ENCODE assay signal across 8 mouse cellular contexts in genomic region chr2:155946069-155946468, GRCm38 (mm10). TPM values are rescaled to one million over a fixed set of nuclear protein-coding genes. Genes with fewer than 3 reads are reported as not detected.
DNase-seq lines count a peak whose midpoint lies in the region; ATAC-seq and TF ChIP-seq lines count a peak whose summit lies in the region.

No protein-coding gene starts in this region.

- H3K9me3 ChIP-seq in kidney, postnatal 0 days (replicated peaks; ENCODE audit: low read length) = no peaks in the 10 kb centered on the region
- H3K9me3 ChIP-seq in lung, postnatal 0 days (ENCODE audit: low read length) = no peaks in the 10 kb centered on the region

- no peak for TF ChIP-seq EP300 in lung, postnatal 0 days (IDR thresholded peaks at IDR 0.05)

- 2% methylated on average over 7 of the region's 7 CpGs for WGBS in kidney, postnatal 0 days
- WGBS in lung, postnatal 0 days = 3% methylated on average over 7 of the region's 7 CpGs

- DNase-seq in CD4-positive, CD25-positive, alpha-beta regulatory T cell, adult 2 months (ENCODE audit: low read depth, low spot score) = peak; percentile 77
- DNase-seq in 3134 (ENCODE audit: extremely low read depth, insufficient read length, low spot score) = peak; percentile 59
- DNase-seq in adrenal gland, postnatal 4 days (ENCODE audit: low spot score in 2 of 2) = peak; percentile 66
- DNase-seq in kidney, postnatal 0 days (ENCODE audit: low spot score) = peak; percentile 87
- peak; percentile 87 for DNase-seq in lung, postnatal 0 days (ENCODE audit: low spot score)
- DNase-seq in spleen, adult 12 weeks (ENCODE audit: low spot score) = peak; percentile 60

- ATAC-seq in CD4-positive, CD25-positive, alpha-beta regulatory T cell, adult 4 months = no peak
- ATAC-seq in erythroblast, adult 5-6 weeks (replicated peaks; ENCODE audit: low FRiP score, poor library complexity, severe bottlenecking) = peak; percentile 59; the same call in 1 of the 2 replicates
- ATAC-seq in kidney, postnatal 0 days (replicated peaks; ENCODE audit: low FRiP score, low read depth) = no peak
- peak; percentile 12; the same call in 1 of the 2 replicates for ATAC-seq in lung, postnatal 0 days

- H3K27ac ChIP-seq in kidney, postnatal 0 days = no peak overlapping the region
- no peak overlapping the region for H3K27ac ChIP-seq in lung, postnatal 0 days (ENCODE audit: low read length)

- no peaks in the 10 kb centered on the region for H3K27me3 ChIP-seq in kidney, postnatal 0 days (ENCODE audit: insufficient read depth, low read length)
- no peaks in the 10 kb centered on the region for H3K27me3 ChIP-seq in lung, postnatal 0 days (replicated peaks; ENCODE audit: insufficient read depth, low read length)

- TF ChIP-seq CTCF in kidney, postnatal 0 days (IDR thresholded peaks at IDR 0.05; ENCODE audit: low read depth) = peak; percentile 88
- peak; percentile 89 for TF ChIP-seq CTCF in lung, postnatal 0 days (IDR thresholded peaks at IDR 0.05)

- no peak overlapping the region for H3K9ac ChIP-seq in kidney, postnatal 0 days (ENCODE audit: low read depth, low read length)
- H3K9ac ChIP-seq in lung, postnatal 0 days (replicated peaks; ENCODE audit: low read depth) = no peak overlapping the region

- H3K4me2 ChIP-seq in kidney, postnatal 0 days (ENCODE audit: low read length) = no peak overlapping the region
- H3K4me2 ChIP-seq in lung, postnatal 0 days (replicated peaks; ENCODE audit: low read depth, low read length) = no peak overlapping the region

- H3K4me1 ChIP-seq in kidney, postnatal 0 days (replicated peaks; ENCODE audit: insufficient read depth, low read length) = 0 out of 2 replicates have a peak, but pooled peaks cover 4% of the 10 kb centered on the region
- H3K4me1 ChIP-seq in lung, postnatal 0 days (ENCODE audit: insufficient read depth, low read depth, low read length) = peaks cover 3% of the 10 kb centered on the region; the same call in 1 of the 2 replicates

- H3K4me3 ChIP-seq in kidney, postnatal 0 days (replicated peaks; ENCODE audit: low read depth, low read length) = no peak overlapping the region
- H3K4me3 ChIP-seq in lung, postnatal 0 days (ENCODE audit: low read depth, low read length) = no peak overlapping the region

- H3K36me3 ChIP-seq in kidney, postnatal 0 days (ENCODE audit: insufficient read depth, low read length) = no peaks in the 10 kb centered on the region
- H3K36me3 ChIP-seq in lung, postnatal 0 days (ENCODE audit: insufficient read depth, low read length) = no peaks in the 10 kb centered on the region

RNA-seq across cellular contexts. Expression of gene Gdf5, which starts 0.9 kb away (rescaled TPM):
- polyA plus RNA-seq in CD4-positive, CD25-positive, alpha-beta regulatory T cell, adult 4 months (2017; shearing (Covaris generic)) = not detected
- total RNA-seq in adrenal gland, postnatal 4 days (2021) = 1 to 10 TPM in 1 of 2 experiments, under 1 TPM in 1; 0.64 to 1.1 TPM
- total RNA-seq in erythroblast, adult 5-6 weeks (2015; ENCODE audit: low replicate concordance) = not detected in 2 replicates
- not detected in 2 replicates for total RNA-seq in erythroblast, adult 5-6 weeks (2017; ENCODE audit: low replicate concordance)
- polyA plus RNA-seq in kidney, postnatal 0 days (2015; fragmentation: Nextera tagmentation; extraction: Ambion mirVana) = 0.64 and 0.91 TPM in 2 replicates
- polyA plus RNA-seq in lung, postnatal 0 days (2015; fragmentation: Nextera tagmentation; extraction: Ambion mirVana) = 1.7 and 2.7 TPM in 2 replicates

RNA-seq across cellular contexts. Expression of gene Gm15557, which starts 5.5 kb away (rescaled TPM):
- not detected for polyA plus RNA-seq in CD4-positive, CD25-positive, alpha-beta regulatory T cell, adult 4 months (2017; shearing (Covaris generic))
- total RNA-seq in adrenal gland, postnatal 4 days (2021) = not detected
- total RNA-seq in erythroblast, adult 5-6 weeks (2015; ENCODE audit: low replicate concordance) = not detected in 2 replicates
- total RNA-seq in erythroblast, adult 5-6 weeks (2017; ENCODE audit: low replicate concordance) = not detected in 2 replicates
- not detected in 2 replicates for polyA plus RNA-seq in kidney, postnatal 0 days (2015; fragmentation: Nextera tagmentation; extraction: Ambion mirVana)
- polyA plus RNA-seq in lung, postnatal 0 days (2015; fragmentation: Nextera tagmentation; extraction: Ambion mirVana) = 0.11 TPM in 1 of 2 replicates, not detected in the other

RNA-seq across cellular contexts. Expression of gene Cep250, which starts 10.2 kb away (rescaled TPM):
- 10 to 100 TPM; 34.0 to 50.2 TPM for polyA plus RNA-seq in CD4-positive, CD25-positive, alpha-beta regulatory T cell, adult 4 months (2017; shearing (Covaris generic))
- total RNA-seq in adrenal gland, postnatal 4 days (2021) = 10 to 100 TPM; 26.8 to 29.9 TPM
- total RNA-seq in erythroblast, adult 5-6 weeks (2015; ENCODE audit: low replicate concordance) = 2.7 and 4.0 TPM in 2 replicates
- total RNA-seq in erythroblast, adult 5-6 weeks (2017; ENCODE audit: low replicate concordance) = 8.5 and 11.7 TPM in 2 replicates
- 10.1 and 11.0 TPM in 2 replicates for polyA plus RNA-seq in kidney, postnatal 0 days (2015; fragmentation: Nextera tagmentation; extraction: Ambion mirVana)
- polyA plus RNA-seq in lung, postnatal 0 days (2015; fragmentation: Nextera tagmentation; extraction: Ambion mirVana) = 6.6 and 7.4 TPM in 2 replicates

RNA-seq across cellular contexts. Expression of gene Uqcc1, which starts 16.0 kb away (rescaled TPM):
- polyA plus RNA-seq in CD4-positive, CD25-positive, alpha-beta regulatory T cell, adult 4 months (2017; shearing (Covaris generic)) = 10 to 100 TPM; 43.5 to 57.6 TPM
- 100 to 1,000 TPM in 1 of 2 experiments, 10 to 100 TPM in 1; 92.3 to 106 TPM for total RNA-seq in adrenal gland, postnatal 4 days (2021)
- total RNA-seq in erythroblast, adult 5-6 weeks (2015; ENCODE audit: low replicate concordance) = 6.7 and 7.9 TPM in 2 replicates
- total RNA-seq in erythroblast, adult 5-6 weeks (2017; ENCODE audit: low replicate concordance) = 4.3 and 8.2 TPM in 2 replicates
- polyA plus RNA-seq in kidney, postnatal 0 days (2015; fragmentation: Nextera tagmentation; extraction: Ambion mirVana) = 72.9 and 83.2 TPM in 2 replicates
- 24.4 and 35.1 TPM in 2 replicates for polyA plus RNA-seq in lung, postnatal 0 days (2015; fragmentation: Nextera tagmentation; extraction: Ambion mirVana)

Comparison
In these comparisons a context has a peak if more than half of its experiments do, and no peak if none do; other contexts are left out.
1. ATAC-seq: peak in erythroblast, adult 5-6 weeks (single experiment) and lung, postnatal 0 days (single experiment); none in CD4-positive, CD25-positive, alpha-beta regulatory T cell, adult 4 months (single experiment) and kidney, postnatal 0 days (single experiment).
2. Peak in every context shown above with its lines, with median percentiles within 50 percentile points of each other: DNase-seq.